Mouse (Mus musculus): ENCODE results near the gene Gja5.

Gja5 gene

GRCm38 (mm10) chr3:96904393-96904792 is at the start of gene Gja5:
Gja5 (plus strand) TSS chr3:96904693.
- no peak for DNase-seq

GRCm38 (mm10) chr3:96855833-96856232 is 48.7 kb upstream of the Gja5 start:
- no peak for DNase-seq

GRCm38 (mm10) chr3:96860498-96860897 is 44.0 kb upstream of the Gja5 start:
- DNase-seq: no peak

GRCm38 (mm10) chr3:96867863-96868262 is 36.6 kb upstream of the Gja5 start:
- no peak for DNase-seq

GRCm38 (mm10) chr3:96868566-96868965 is 35.9 kb upstream of the Gja5 start:
- DNase-seq: no peak

- DNase-seq: no peak
These were observed 35.4 kb upstream of the Gja5 start for GRCm38 (mm10) chr3:96869091-96869490.

- no peak for DNase-seq
These were observed 34.2 kb upstream of the Gja5 start for GRCm38 (mm10) chr3:96870270-96870669.

GRCm38 (mm10) chr3:96871070-96871469 is 33.4 kb upstream of the Gja5 start:
- DNase-seq: no peak

- DNase-seq: no peak
These were observed 32.0 kb upstream of the Gja5 start for GRCm38 (mm10) chr3:96872501-96872900.

GRCm38 (mm10) chr3:96874808-96875571 is 29.5 kb upstream of the Gja5 start:
- DNase-seq: no peak

GRCm38 (mm10) chr3:96879536-96879935 is 25.0 kb upstream of the Gja5 start:
- DNase-seq: no peak

- no peak for DNase-seq
These were observed 24.1 kb upstream of the Gja5 start for GRCm38 (mm10) chr3:96880385-96880784.

- DNase-seq: no peak
These were observed 22.9 kb upstream of the Gja5 start for GRCm38 (mm10) chr3:96881557-96881956.

- no peak for DNase-seq
These were observed 22.2 kb upstream of the Gja5 start for GRCm38 (mm10) chr3:96882061-96882849.

GRCm38 (mm10) chr3:96883690-96884089 is 20.8 kb upstream of the Gja5 start:
- no peak for DNase-seq

GRCm38 (mm10) chr3:96902336-96902999 is 2.0 kb upstream of the Gja5 start:
- no peak for DNase-seq

- peak; percentile 96 for DNase-seq
These were observed 503 bp downstream of the Gja5 start, which contains the start of gene Gpr89 for GRCm38 (mm10) chr3:96904851-96905541. Gpr89 (minus strand) TSS chr3:96905346.

GRCm38 (mm10) chr3:96905592-96905991 is 1.1 kb downstream of the Gja5 start:
- DNase-seq: no peak

GRCm38 (mm10) chr3:96920991-96921390 is 16.5 kb downstream of the Gja5 start:
- no peak for DNase-seq

- DNase-seq: no peak
These were observed 20.1 kb downstream of the Gja5 start for GRCm38 (mm10) chr3:96924631-96925030.

GRCm38 (mm10) chr3:96925920-96926319 is 21.4 kb downstream of the Gja5 start, which contains the start of gene Gja8:
Gja8 (minus strand) TSS chr3:96926020.
- DNase-seq: no peak

- no peak for DNase-seq
These were observed 26.8 kb downstream of the Gja5 start for GRCm38 (mm10) chr3:96931261-96931681.

GRCm38 (mm10) chr3:96936241-96936640 is 31.7 kb downstream of the Gja5 start:
- no peak for DNase-seq
